Comparison of ENCODE assay signal across 9 mouse cellular contexts in the genomic region with DNA sequence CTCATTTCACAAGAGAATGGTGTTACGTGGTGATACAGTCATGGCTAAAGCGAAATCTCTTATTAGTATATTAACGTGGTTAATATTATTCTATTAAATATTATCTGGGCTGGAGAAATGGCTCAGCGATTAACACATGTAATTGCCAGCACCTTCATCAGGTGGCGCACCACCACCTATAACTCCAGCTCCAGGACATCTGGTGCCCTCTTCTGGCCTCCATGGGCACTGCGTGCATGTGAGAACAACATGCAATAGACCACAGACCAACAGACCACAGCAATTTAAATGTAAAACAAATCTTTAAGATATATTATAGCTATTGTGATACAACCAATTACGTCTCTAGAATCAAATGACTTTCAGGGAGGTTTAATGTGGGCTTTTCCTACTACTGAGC. TPM values are rescaled to one million over a fixed set of nuclear protein-coding genes. Genes with fewer than 3 reads are reported as not detected.
A peak's percentile ranks its signal among the peaks of the same experiment; 100 is the strongest.
DNase-seq lines count a peak whose midpoint lies in the region; ATAC-seq and TF ChIP-seq lines count a peak whose summit lies in the region.
"Had no signal": no experiment of that assay in that cellular context is flagged by ENCODE, and none has a peak within 500 bp of the region (broad histone marks: within the 10 kb centered on the region; RNA-seq: fewer than 3 reads in every experiment).

No protein-coding gene starts in this region.

- no peaks in the 10 kb centered on the region for H3K36me3 ChIP-seq in lung, embryonic 15.5 days
- no peaks in the 10 kb centered on the region for H3K36me3 ChIP-seq in forebrain, embryonic 13.5 days (ENCODE audit: poor library complexity, severe bottlenecking)

- WGBS in lung, embryonic 15.5 days, result 70% methylated on average over 7 of the region's 7 CpGs
- 77% methylated on average over 7 of the region's 7 CpGs for WGBS in forebrain, embryonic 13.5 days

- H3K27me3 ChIP-seq in lung, embryonic 15.5 days, result no peaks in the 10 kb centered on the region
- H3K27me3 ChIP-seq in forebrain, embryonic 13.5 days, result no peaks in the 10 kb centered on the region

- peak; percentile 65 for TF ChIP-seq CTCF in gastrocnemius, adult 2 months (IDR thresholded peaks at IDR 0.05)

- no peak overlapping the region for H3K9ac ChIP-seq in lung, embryonic 15.5 days
- H3K9ac ChIP-seq in forebrain, embryonic 13.5 days, result no peak overlapping the region

- peak overlapping the region; percentile 67 for H3K4me3 ChIP-seq in gastrocnemius, adult 2 months
- no peak overlapping the region for H3K4me3 ChIP-seq in lung, embryonic 15.5 days
- H3K4me3 ChIP-seq in forebrain, embryonic 13.5 days, result no peak overlapping the region

- DNase-seq in gastrocnemius, adult 2 months, result peak; percentile 54
- DNase-seq in gastrocnemius, postnatal 4 days (ENCODE audit: low spot score in 2 of 2), result no peak
- DNase-seq in 3T3-L1 (ENCODE audit: low read depth, low spot score) (peak; percentile 69), adipocyte (ENCODE audit: low spot score) (peak; percentile 54)
- peak; percentile 25 to 65 for DNase-seq in thymus, postnatal 10 days (ENCODE audit: low spot score in 2 of 2)

- peak overlapping the region; percentile 96 for H3K27ac ChIP-seq in gastrocnemius, adult 2 months
- H3K27ac ChIP-seq in lung, embryonic 15.5 days, result 0 out of 2 replicates have a peak overlapping the region, but pooled peaks have one; percentile 42
- H3K27ac ChIP-seq in forebrain, embryonic 13.5 days, result no peak overlapping the region

- ATAC-seq in granulocyte monocyte progenitor cell, adult 5-6 weeks (replicated peaks; ENCODE audit: poor library complexity, severe bottlenecking), result peak; percentile 75
- no peak for ATAC-seq in lung, embryonic 15.5 days (ENCODE audit: borderline replicate concordance, extremely low read depth, low FRiP score, low TSS enrichment)
- no peak for ATAC-seq in forebrain, embryonic 13.5 days

- peaks cover 6% of the 10 kb centered on the region; the same call in 1 of the 2 replicates for H3K4me1 ChIP-seq in lung, embryonic 15.5 days
- H3K4me1 ChIP-seq in forebrain, embryonic 13.5 days, result peaks cover 13% of the 10 kb centered on the region; the same call in 1 of the 2 replicates

- H3K9me3 ChIP-seq in lung, embryonic 15.5 days, result no peaks in the 10 kb centered on the region
- H3K9me3 ChIP-seq in forebrain, embryonic 13.5 days (replicated peaks), result no peaks in the 10 kb centered on the region

- intact Hi-C loops in gastrocnemius, adult 2 months (cut with DNase I), result no loop called here

- no peak overlapping the region for H3K4me2 ChIP-seq in lung, embryonic 15.5 days
- no peak overlapping the region for H3K4me2 ChIP-seq in forebrain, embryonic 13.5 days

RNA-seq across cellular contexts. Expression of a gene that starts 0.7 kb away (rescaled TPM):
- 10 to 100 TPM; 21.5 to 36.9 TPM for total RNA-seq in gastrocnemius, adult 2 months (2021)
- 10 to 100 TPM; 21.3 to 22.5 TPM for total RNA-seq in gastrocnemius, postnatal 4 days (2021)
- total RNA-seq in granulocyte monocyte progenitor cell, adult 5-6 weeks (2014; fragmentation: Nextera tagmentation), result not detected in 2 replicates
- total RNA-seq in granulocyte monocyte progenitor cell, adult 5-6 weeks (2017), result not detected in 2 replicates
- 2.8 and 3.3 TPM in 2 replicates for polyA plus RNA-seq in lung, embryonic 15.5 days (2015; fragmentation: Nextera tagmentation; extraction: Ambion mirVana)
- polyA plus RNA-seq in forebrain, embryonic 13.5 days (2015; fragmentation: Nextera tagmentation; extraction: Ambion mirVana), result 0.25 and 0.44 TPM in 2 replicates

RNA-seq across cellular contexts. Expression of a gene that starts 53.9 kb away (rescaled TPM):
- total RNA-seq in gastrocnemius, adult 2 months (2021), result under 1 TPM; 0.31 to 0.86 TPM
- total RNA-seq in gastrocnemius, postnatal 4 days (2021), result 1 to 10 TPM; 1.1 to 1.3 TPM
- not detected in 2 replicates for total RNA-seq in granulocyte monocyte progenitor cell, adult 5-6 weeks (2014; fragmentation: Nextera tagmentation)
- 0.13 and 0.21 TPM in 2 replicates for total RNA-seq in granulocyte monocyte progenitor cell, adult 5-6 weeks (2017)
- polyA plus RNA-seq in lung, embryonic 15.5 days (2015; fragmentation: Nextera tagmentation; extraction: Ambion mirVana), result 3.9 and 4.3 TPM in 2 replicates
- 0.21 and 0.34 TPM in 2 replicates for polyA plus RNA-seq in forebrain, embryonic 13.5 days (2015; fragmentation: Nextera tagmentation; extraction: Ambion mirVana)

RNA-seq across cellular contexts. Expression of a gene that starts 59.0 kb away (rescaled TPM):
- not detected for total RNA-seq in gastrocnemius, adult 2 months (2021)
- total RNA-seq in gastrocnemius, postnatal 4 days (2021), result not detected
- not detected in 2 replicates for total RNA-seq in granulocyte monocyte progenitor cell, adult 5-6 weeks (2014; fragmentation: Nextera tagmentation)
- total RNA-seq in granulocyte monocyte progenitor cell, adult 5-6 weeks (2017), result not detected in 2 replicates
- polyA plus RNA-seq in lung, embryonic 15.5 days (2015; fragmentation: Nextera tagmentation; extraction: Ambion mirVana), result not detected in 2 replicates
- not detected in 2 replicates for polyA plus RNA-seq in forebrain, embryonic 13.5 days (2015; fragmentation: Nextera tagmentation; extraction: Ambion mirVana)
- total RNA-seq: left cerebral cortex, postnatal 14 days had no signal

Comparison
In these comparisons a context has a peak if more than half of its experiments do, and no peak if none do; other contexts are left out.
1. DNase-seq: peak in gastrocnemius, adult 2 months (single experiment), 3T3-L1 (single experiment), adipocyte (single experiment) and thymus, postnatal 10 days (2 of 2); none in gastrocnemius, postnatal 4 days (0 of 2).
2. RNA of a gene that starts 0.7 kb away (total RNA-seq): 21.5 to 36.9 TPM in gastrocnemius, adult 2 months and 21.3 to 22.5 TPM in gastrocnemius, postnatal 4 days; not detected in granulocyte monocyte progenitor cell, adult 5-6 weeks; every median in the first group is over 10 times any median in the second.